Mouse (Mus musculus) CH12F3 (cell line): ENCODE data around the gene Nxt1.

ENCODE experiments used
- in situ Hi-C: fragments of 300-500 bp; cut with MboI; formaldehyde crosslinking; loops from 2 replicates; pipeline ENCODE4 v1.14.3; 2020; ENCODE audit warnings: low sequenced_read_pairs

The Nxt1 gene

DNA sequence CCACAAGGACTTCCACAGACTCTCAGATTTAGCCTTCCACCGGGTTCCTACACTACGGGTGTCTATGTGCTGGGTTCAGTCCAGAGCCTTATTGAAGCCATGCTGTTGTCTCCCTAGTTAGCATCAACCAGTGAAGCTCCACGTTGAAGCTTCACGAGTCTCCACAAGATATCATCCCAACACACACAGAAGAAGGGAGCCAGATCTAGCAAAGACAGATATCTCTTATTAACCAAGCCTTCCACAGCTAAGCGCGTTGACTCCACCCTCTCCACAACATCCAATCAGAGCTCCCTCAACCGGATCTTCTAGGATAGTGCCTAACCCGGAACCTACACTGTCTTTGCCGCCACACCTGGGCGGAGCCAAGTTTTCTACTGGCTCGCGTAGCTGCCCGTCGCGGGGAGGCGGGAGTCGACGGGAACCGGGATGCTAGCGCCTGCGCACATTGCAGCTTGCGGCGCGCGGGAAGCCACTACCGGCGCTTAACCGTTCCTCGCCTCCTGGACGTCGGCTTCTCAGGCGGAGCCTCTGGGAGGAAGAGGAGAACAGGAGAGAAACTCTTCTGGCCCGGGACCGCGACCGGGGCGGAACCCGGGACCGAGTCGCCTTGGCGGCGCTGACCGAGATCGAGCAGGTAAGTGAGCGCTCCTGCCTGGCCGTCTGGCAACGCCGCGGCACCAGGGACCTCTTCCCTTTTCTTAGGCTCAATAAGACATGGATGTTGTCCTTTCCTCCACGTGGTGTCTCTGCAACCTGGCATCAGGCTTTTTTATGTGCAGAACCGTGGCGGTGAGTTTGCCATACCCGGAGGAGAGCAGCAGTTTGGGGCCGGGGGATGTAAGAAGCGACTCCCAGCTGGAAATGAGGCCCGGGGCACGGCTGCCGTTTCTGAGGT is at the start of gene Nxt1:
Gene Nxt1 (plus strand): TSS at position 403 of the 898 bp plus-strand sequence.
- in situ Hi-C loops, result loop anchor here (25.0 kb wide), 2 partner anchors 285 to 535 kb away; partner anchors contain the start of gene Sstr4

DNA sequence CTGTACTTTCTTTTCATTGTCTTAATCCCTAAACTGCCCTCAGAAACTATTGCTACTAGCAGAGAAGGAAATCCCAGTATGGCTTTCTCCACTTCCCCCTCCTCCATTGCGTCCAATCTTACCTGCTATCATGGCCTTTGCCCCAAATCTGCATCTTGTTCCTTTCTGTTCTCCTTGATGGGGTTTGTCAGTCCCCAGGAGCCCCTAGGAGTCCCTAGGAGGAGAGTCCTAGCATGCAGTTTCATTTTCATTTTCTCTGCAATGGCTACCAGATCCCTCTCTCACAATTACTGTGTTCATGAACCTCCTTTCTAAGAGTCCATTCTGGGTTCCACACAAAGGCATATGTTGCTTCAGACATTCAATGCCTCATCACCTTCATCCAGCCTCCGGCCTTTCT is 49.3 kb upstream of the Nxt1 start:
- in situ Hi-C loops, result no loop called here

DNA sequence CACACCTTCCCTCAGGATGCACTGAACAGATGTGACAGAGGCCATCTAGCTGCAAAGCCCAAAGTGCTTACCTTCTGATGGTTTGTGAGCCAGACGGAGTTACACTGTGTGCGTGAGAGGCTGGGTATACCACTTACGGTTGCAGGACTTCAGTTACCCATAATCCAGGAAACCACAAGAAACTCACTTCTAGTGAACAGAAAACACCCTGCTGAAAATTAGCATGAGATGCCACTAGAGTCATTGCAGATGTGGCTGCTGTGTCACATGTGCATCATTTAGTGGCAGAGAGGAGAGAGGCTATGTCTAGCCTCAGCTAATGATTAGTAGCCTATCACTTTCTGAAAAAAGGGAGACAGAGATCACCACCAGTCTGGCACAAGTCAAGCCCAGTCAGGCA is 47.9 kb upstream of the Nxt1 start:
- in situ Hi-C loops, result no loop called here

DNA sequence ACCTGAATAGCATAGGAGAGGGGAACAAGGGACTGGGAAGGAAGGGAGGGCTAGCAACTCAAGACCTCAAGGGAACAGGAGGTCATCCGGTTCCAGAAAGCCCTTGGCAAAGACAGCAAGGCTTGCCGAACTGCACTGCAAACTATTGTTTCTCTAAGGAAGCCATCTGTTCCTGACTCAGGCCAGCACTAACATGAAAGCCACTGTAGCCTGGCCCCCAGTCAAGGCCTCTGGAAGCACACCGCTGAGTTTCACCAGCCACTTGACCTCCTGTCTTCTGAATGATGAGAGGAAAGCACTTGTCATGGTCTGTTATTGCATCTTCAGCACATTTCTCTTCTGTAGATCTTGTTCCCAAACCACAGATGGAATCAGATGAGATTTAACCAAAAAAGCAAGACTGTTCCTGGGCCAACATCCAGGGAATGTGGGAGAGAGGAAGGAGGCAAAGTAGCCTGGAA is 45.4 kb upstream of the Nxt1 start:
- in situ Hi-C loops, result no loop called here

DNA sequence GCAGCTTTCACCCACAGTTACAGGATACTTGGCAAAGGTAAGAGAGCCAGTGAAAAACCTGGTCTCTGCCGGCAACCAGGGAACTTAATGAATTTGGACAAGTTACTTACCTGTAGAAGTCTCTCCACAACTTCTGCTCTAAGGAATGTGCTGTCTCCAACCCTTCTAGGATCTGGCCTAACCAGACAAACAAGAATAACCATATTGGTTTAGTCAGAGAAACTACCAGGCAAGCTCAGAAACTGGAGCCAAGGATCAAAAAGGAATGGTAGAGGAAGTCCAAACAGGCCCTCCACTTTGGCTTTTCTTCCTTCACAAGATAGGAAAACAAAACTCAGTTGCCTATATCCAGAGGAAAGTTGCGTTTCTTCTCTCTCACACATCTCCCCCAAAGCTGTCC is 41.4 kb upstream of the Nxt1 start:
- in situ Hi-C loops, result no loop called here

DNA sequence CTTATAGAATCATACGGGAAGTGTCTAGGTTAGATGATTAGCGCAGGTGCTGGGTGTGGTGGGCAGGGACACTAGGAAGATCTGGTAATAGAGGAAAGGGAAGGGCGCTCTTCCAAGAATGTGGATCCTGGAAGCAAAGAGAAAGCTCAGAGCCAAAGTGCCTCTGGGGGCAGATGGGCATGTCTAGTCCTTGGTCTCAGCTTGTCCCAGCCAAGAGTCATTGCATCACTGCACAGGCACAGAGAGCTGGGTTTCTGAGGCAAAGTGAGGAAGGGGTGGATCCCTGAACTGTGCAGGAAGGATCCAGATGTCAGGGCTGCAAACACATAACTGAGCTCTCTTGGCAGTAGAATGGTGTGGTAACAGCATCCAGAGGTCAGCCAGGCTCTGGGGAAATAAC is 40.8 kb upstream of the Nxt1 start:
- in situ Hi-C loops, result no loop called here

DNA sequence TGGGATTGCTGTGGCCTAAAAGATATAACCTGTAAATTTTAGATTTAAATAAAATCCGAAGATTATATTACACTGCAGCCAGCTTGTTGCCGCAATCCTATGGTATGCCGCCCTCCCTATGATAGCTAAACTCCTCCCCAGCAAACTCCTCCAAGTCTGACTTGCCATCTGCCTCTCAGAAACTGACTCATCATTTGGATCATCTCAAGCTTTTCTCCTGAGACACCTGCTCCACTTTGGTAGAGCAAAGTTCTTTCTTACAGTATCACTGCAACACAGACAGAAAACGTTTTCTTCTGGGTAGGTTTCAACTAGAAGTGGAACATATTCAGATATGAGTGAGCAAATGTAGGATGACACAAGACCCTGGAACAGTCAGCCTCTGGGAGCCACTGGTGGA is 37.9 kb upstream of the Nxt1 start:
- in situ Hi-C loops, result no loop called here

DNA sequence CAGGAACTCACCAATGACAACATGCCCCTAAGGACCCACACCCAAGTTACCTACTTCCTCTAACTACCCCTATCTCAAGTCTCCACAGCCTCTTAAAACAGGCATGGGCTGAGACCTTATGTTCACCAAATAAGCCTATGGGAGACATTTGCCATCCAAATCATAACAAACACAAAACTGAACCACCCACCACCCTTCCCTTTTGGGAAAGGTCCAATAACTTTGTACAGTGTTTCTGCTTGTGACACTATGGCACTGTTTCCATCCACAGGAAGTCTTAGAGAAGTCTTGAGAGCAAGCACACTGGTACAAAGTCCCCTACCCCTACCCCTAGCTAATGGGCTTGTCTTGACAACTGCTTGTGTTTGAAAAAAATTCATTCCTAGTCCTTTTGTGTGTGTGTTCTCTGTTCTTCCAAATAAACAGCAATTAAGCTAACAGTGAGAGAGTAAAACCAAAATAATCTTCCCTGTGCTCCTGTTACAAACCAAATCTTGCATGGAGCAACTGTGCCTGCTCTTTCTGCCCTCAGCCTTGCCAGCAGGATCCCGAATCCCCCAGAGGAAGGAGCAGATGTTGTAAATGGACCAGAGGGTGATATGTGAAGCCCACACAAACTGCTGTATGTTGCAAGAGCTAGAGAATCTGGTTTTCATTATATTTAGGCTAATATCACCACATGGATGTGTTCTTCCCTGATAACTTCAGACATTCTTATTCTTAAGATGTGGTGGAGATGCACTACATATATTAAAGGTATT is 29.6 kb upstream of the Nxt1 start:
- in situ Hi-C loops, result no loop called here

DNA sequence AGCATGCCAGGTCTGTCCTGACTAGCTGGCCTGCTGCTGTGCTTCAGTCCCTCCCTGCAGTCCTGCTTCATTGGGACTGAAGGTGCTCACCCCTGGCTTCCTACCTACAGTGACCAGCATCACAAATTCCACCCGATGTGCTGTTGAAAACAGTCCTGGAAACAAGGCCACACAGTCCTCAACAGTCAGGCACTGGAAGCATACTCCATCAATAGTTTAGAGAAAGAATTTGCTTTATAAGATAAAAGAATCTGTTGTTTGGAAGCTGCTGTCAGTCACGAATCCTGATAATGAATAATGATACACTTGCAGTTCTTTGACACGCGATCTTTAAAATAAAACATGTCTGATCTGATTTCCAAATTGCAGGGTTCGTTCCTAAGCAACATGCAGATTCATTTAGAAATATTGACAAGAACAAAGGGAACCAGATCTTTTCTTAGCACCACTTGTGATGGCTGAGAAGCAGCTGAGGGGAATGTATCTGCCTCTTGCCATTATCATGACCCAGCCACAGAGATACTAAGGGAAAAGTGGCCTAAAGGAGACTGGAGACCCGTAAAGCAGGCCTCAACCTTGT is 27.9 kb upstream of the Nxt1 start:
- in situ Hi-C loops, result no loop called here

DNA sequence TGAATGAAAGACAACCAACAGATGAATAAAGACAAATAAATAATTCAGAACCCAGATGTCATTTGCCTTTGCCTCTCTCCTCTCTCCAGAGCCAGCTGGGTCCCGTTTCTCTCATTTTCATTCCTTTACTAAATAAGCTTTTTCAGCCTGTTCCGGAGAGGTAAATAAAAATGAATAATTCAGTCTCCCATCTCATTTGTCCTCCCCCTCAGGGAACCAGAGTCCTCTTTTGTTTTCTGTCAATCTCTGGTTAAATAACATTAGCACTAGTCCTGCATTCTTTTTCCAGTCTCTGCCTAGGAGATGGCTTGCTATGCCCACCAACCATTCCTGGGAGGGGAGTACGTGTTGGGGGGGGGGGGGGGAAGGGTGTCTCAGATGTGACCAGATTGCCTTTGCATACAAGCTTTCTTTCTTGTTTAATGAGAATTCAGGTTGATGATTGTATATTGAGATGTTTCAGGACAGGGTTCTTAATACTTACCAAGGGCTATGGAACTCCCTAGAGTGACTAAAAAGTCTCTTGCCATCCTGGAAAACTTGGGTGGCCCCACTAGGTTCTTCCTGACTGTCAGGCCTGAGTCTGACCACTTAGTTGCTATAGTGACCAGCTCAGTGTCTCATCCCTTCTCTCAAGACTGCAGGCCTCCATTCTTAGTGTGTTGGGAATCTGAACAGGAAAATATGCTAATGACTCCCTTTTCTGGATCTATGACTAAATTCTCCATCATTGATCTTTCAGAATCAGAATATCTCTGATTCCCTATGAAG is 21.6 kb upstream of the Nxt1 start:
- in situ Hi-C loops, result loop anchor here (25.0 kb wide), 2 partner anchors 263 to 513 kb away; partner anchors contain the start of gene Sstr4

DNA sequence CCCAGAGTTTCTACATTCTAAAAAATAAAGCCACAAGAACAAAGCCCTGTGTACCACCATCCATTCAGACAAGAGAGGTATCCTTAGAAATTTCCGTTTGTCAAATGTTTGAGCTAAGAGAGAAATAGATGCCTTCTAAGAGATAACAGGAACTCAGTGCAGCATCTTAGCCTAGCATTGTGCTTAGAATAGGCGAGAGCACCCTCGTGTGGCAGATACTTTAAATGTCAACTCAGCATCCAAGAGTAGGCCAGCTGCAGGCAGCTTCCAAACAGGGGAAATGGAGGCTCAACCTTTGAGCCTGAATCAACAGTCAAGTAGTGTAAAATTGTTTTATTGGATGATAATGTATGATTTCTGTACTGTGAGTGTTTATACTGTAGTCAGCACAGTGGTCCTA is 17.4 kb upstream of the Nxt1 start:
- in situ Hi-C loops, result loop anchor here (25.0 kb wide), 2 partner anchors 268 to 518 kb away; partner anchors contain the start of gene Sstr4

DNA sequence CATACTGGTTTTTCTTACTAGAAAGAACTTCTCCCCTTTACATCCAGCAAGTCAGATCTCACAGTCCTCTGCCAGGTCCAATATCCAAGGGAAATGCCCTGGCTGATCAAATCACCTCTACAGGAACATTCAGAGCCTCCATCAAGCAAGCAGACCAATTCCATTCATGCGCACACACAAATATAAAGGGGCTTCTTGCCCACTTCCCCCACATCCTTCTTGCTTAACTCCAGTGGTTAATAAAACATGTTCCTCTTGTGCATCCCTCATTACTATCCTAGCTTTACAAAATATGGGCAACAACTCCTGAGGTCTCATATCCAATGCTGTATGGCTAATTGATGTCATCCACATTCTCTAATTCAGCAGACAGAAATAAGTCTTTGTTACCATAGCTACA is 8.9 kb upstream of the Nxt1 start:
- in situ Hi-C loops, result loop anchor here (25.0 kb wide), 2 partner anchors 276 to 526 kb away; partner anchors contain the start of gene Sstr4

DNA sequence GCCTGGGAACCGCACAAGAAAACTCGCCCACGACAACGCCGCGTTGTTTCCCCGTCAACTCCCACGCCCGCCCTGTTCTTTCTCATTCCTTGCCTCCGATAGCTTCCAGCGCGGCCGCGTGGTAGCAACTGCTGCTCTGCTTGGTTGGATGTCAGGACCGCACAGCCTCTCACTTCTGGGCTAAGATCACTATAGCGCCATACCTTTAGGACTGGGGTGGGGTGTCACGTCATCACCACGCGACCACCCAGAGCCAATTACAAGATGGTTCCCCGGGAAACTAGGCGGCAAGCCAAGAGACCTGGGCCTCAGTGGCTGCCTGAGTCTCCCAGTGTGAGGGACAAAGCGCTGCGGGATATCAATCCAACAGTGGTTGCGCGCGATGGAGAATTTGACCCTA is 5.4 kb downstream of the Nxt1 start:
- in situ Hi-C loops, result no loop called here

DNA sequence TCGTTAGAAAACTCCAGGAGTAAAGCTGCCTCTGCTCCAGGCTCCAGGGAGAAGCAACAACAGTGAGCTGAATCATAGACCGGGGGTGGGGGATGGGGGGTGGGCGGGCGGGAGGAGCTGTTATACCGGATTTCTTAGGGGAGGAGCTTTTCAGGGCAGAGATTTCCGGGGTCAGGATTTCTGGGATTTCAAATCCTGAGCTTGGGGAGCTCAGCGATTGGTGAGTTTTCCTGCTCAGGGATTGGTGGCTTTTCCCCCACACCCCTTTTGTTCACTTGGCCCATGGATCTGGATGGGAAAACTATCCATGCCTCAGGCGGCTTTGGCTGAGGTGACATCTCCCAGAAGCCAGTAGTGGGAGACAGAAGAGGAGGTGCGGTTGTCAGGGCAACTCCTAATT is 6.9 kb downstream of the Nxt1 start:
- in situ Hi-C loops, result no loop called here

DNA sequence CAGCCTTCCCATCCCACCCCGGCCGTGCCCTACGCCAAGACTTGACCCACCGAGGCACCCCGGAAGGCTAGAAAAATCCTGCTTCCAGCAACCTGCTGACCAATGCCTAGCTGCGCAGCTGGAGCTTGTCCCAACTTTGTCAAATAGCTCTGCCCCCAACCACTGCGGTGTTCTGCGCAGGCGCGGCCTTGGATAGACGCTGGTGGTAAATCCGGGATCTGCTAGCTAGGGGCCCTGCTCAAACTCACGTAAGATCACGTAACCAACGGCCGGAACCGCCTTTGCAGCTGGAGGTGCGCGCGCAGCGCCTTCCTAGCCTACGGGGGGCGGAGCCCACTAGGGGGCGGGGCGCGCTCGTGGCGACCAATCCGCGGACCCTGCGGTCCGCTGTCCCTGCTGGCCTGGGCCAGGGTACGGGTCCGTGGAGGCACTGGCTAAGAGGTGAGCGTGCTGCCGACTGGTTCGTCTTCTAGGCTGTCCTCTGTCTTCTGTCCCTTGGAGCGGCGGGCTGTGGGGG is 8.4 kb downstream of the Nxt1 start, which contains the start of gene Gzf1:
Gene Gzf1 (plus strand): TSS at position 249 of the 517 bp plus-strand sequence.
- in situ Hi-C loops, result no loop called here

DNA sequence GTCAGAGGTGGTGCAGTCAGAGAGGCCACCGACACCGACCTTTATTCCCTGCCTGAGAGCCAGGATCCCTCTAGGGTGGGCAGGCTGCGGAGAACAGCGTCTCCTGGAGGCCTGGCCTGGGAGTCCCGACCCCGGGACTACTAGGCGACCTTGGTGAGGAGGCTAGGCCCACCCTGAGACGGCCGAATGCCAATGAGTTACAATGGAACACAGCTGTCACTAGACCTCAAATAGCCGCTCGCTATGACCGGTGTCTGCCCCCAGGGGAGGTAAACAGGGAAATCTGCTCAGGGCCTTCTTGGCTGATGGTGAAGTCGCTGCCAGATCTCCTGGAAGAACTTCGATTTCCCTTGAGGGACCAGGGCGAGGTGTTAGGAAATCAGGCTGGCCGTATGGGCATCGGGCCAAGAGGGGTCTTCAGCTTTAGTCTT is 9.1 kb downstream of the Nxt1 start:
- in situ Hi-C loops, result no loop called here

DNA sequence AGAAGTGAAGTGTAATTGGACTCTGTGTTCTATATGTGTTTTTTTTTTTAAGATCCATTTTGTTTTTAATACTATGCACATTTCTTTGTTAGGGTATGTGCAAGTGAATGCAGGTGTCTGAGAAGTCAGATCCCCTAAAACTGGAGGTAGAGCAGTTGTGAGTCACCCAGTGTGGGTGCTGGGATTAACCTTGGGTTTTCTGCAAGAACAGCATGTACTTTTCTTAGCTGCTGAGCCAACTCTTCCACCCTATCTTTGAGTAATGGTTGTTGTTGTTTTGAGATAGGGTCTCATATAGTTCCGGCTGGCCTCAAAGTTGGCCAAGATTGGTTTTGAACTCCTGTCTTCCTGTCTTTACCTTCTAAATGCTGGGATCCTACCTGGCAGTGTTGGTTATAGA is 10.6 kb downstream of the Nxt1 start:
- in situ Hi-C loops, result no loop called here

DNA sequence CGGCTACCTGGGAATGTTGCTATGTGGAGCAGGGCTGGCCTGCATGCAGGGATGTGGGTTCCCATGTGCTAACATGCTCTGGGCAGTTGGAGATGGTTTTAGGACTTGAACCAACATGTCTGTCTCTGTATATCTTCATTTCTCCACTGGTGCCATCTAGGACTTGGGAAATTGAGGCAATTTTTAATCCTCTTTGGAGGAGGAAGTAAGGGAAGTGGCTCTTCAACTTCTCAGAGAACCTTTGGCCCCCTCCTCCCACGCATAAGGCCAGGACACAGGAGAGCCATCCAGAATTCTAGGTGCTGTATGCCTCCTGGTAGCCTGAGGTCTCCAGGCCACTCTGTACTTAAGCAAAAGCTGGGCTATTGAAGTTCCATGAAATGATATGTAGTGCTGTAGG is 12.6 kb downstream of the Nxt1 start:
- in situ Hi-C loops, result no loop called here

DNA sequence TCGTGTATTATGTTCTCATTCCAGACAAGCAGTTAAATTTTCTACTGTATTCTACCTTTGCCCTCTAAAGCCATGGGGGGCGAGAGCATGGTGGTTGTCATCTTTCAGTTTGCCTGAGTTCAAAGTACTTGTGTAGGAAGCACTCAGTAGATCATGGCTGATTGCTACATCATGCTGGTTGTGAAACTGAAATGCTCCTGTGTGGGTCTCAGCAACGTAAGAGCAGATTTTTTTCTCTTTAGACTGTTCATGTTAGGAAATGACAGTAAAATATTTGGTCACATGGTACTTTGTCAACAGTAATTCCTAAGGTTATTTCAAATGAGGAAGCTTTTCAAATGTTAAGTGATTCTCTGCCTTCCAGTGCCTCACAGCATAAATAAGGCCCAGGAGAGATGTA is 13.3 kb downstream of the Nxt1 start:
- in situ Hi-C loops, result no loop called here

DNA sequence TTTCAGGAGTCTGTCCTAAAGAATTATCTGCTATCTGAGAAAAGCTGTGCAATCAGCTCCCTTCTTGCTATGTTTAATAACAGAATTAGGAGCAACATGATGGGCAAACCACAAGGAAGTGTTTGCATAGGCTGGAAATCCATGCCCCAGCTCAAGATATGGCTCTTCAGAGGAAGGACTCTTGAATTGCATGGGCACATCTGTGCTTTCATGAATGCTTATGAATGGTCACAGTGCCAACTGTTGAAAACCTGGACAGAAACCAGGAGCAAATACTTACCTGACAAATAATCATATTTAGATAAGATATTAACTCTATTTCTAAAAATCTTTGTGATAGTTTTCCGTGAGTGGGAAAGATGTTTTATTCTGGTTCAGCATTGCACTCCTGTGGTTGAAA is 14.5 kb downstream of the Nxt1 start:
- in situ Hi-C loops, result no loop called here
